Mouse (Mus musculus): ENCODE measurements at regions not wholly inside any gene's neighbourhood (a gene's known extent, or its start where the extent isn't known, plus 50 kb on each side); places are given as distances from the start of the nearest gene placed in this dataset.

- 39% methylated on average over 5 of the region's 5 CpGs for WGBS (ENCODE audit: insufficient replicate concordance)
Measured at GRCm38 (mm10) chr16:74504426-74504825, 92.8 kb upstream of the Robo2 start.

GRCm38 (mm10) chr16:74500687-74501086, 89.1 kb upstream of the Robo2 start:
- Histone ChIP-seq H3K4me3 (ENCODE audit: insufficient read depth in 1 of 2, low read depth in 2 of 2, low read length in 2 of 2) (no peak overlapping the region), H3K27ac (no peak overlapping the region), H3K9me3 (ENCODE audit: control insufficient read depth, low read length) (no peaks in the 10 kb centered on the region), H3K36me3 (replicated peaks; ENCODE audit: control insufficient read depth, insufficient read depth, low read depth) (no peaks in the 10 kb centered on the region), H3K4me2 (ENCODE audit: low read depth) (no peak overlapping the region), H3K27me3 (ENCODE audit: control insufficient read depth, insufficient read depth, low read length) (no peaks in the 10 kb centered on the region), H3K9ac (replicated peaks) (no peak overlapping the region), H3K4me1 (replicated peaks; ENCODE audit: control insufficient read depth in 2 of 2, insufficient read depth in 2 of 2, low read length in 1 of 2) (no peaks in the 10 kb centered on the region)
- DNase-seq (ENCODE audit: low read depth in 3 of 3, low spot score in 3 of 3) (no peak), ATAC-seq (ENCODE audit: insufficient read depth) (no peak)
- no peak for TF ChIP-seq CTCF (IDR thresholded peaks at IDR 0.05; ENCODE audit: low read depth)
- no peak for TF ChIP-seq EP300 (IDR thresholded peaks at IDR 0.05; ENCODE audit: low read depth)
- WGBS (ENCODE audit: insufficient replicate concordance), result 52% methylated on average over 3 of the region's 3 CpGs

More at GRCm38 (mm10) chr16:74504426-74504825, 92.8 kb upstream of the Robo2 start:
- Histone ChIP-seq H3K4me1 (replicated peaks; ENCODE audit: control insufficient read depth in 2 of 2, insufficient read depth in 2 of 2, low read length in 1 of 2) (no peaks in the 10 kb centered on the region), H3K9me3 (ENCODE audit: control insufficient read depth, low read length) (no peaks in the 10 kb centered on the region), H3K27ac (no peak overlapping the region), H3K4me3 (ENCODE audit: insufficient read depth in 1 of 2, low read depth in 2 of 2, low read length in 2 of 2) (no peak overlapping the region), H3K4me2 (ENCODE audit: low read depth) (no peak overlapping the region), H3K36me3 (replicated peaks; ENCODE audit: control insufficient read depth, insufficient read depth, low read depth) (no peaks in the 10 kb centered on the region), H3K27me3 (ENCODE audit: control insufficient read depth, insufficient read depth, low read length) (no peaks in the 10 kb centered on the region), H3K9ac (replicated peaks) (no peak overlapping the region)
- TF ChIP-seq EP300 (IDR thresholded peaks at IDR 0.05; ENCODE audit: low read depth) (no peak), CTCF (IDR thresholded peaks at IDR 0.05; ENCODE audit: low read depth) (no peak)
- ATAC-seq (ENCODE audit: insufficient read depth) (no peak), DNase-seq (ENCODE audit: low read depth in 3 of 3, low spot score in 3 of 3) (no peak)

- 54% methylated on average over 6 of the region's 6 CpGs for WGBS (ENCODE audit: insufficient replicate concordance)
- H3K9me3 ChIP-seq (ENCODE audit: control insufficient read depth, low read length), result no peaks in the 10 kb centered on the region
- DNase-seq (ENCODE audit: low read depth in 3 of 3, low spot score in 3 of 3), result no peak
- H3K4me2 ChIP-seq (ENCODE audit: low read depth), result no peak overlapping the region
- no peak overlapping the region for H3K4me3 ChIP-seq (ENCODE audit: insufficient read depth in 1 of 2, low read depth in 2 of 2, low read length in 2 of 2)
- no peaks in the 10 kb centered on the region for H3K4me1 ChIP-seq (replicated peaks; ENCODE audit: control insufficient read depth in 2 of 2, insufficient read depth in 2 of 2, low read length in 1 of 2)
- TF ChIP-seq EP300 (IDR thresholded peaks at IDR 0.05; ENCODE audit: low read depth) (no peak), CTCF (IDR thresholded peaks at IDR 0.05; ENCODE audit: low read depth) (no peak)
- H3K27ac ChIP-seq, result no peak overlapping the region
- no peak for ATAC-seq (ENCODE audit: insufficient read depth)
- no peaks in the 10 kb centered on the region for H3K27me3 ChIP-seq (ENCODE audit: control insufficient read depth, insufficient read depth, low read length)
- H3K36me3 ChIP-seq (replicated peaks; ENCODE audit: control insufficient read depth, insufficient read depth, low read depth), result no peaks in the 10 kb centered on the region
- H3K9ac ChIP-seq (replicated peaks), result no peak overlapping the region
Measured at GRCm38 (mm10) chr16:74467745-74468420, 56.3 kb upstream of the Robo2 start.

GRCm38 (mm10) chr16:74467159-74467558, 55.5 kb upstream of the Robo2 start:
- no peak for ATAC-seq (ENCODE audit: insufficient read depth)
- H3K4me1 ChIP-seq (replicated peaks; ENCODE audit: control insufficient read depth in 2 of 2, insufficient read depth in 2 of 2, low read length in 1 of 2), result no peaks in the 10 kb centered on the region
- no peaks in the 10 kb centered on the region for H3K36me3 ChIP-seq (replicated peaks; ENCODE audit: control insufficient read depth, insufficient read depth, low read depth)
- H3K9me3 ChIP-seq (ENCODE audit: control insufficient read depth, low read length), result no peaks in the 10 kb centered on the region
- no peak overlapping the region for H3K4me2 ChIP-seq (ENCODE audit: low read depth)
- no peak overlapping the region for H3K27ac ChIP-seq
- no peak overlapping the region for H3K9ac ChIP-seq (replicated peaks)
- H3K27me3 ChIP-seq (ENCODE audit: control insufficient read depth, insufficient read depth, low read length), result no peaks in the 10 kb centered on the region
- WGBS (ENCODE audit: insufficient replicate concordance), result 72% methylated on average over 7 of the region's 7 CpGs
- no peak overlapping the region for H3K4me3 ChIP-seq (ENCODE audit: insufficient read depth in 1 of 2, low read depth in 2 of 2, low read length in 2 of 2)
- no peak for TF ChIP-seq CTCF (IDR thresholded peaks at IDR 0.05; ENCODE audit: low read depth)
- no peak for TF ChIP-seq EP300 (IDR thresholded peaks at IDR 0.05; ENCODE audit: low read depth)
- DNase-seq (ENCODE audit: low read depth in 3 of 3, low spot score in 3 of 3), result no peak

GRCm38 (mm10) chr16:74464835-74465234, 53.2 kb upstream of the Robo2 start:
- Histone ChIP-seq H3K4me2 (ENCODE audit: low read depth) (no peak overlapping the region), H3K4me3 (ENCODE audit: insufficient read depth in 1 of 2, low read depth in 2 of 2, low read length in 2 of 2) (no peak overlapping the region), H3K9ac (replicated peaks) (no peak overlapping the region), H3K27me3 (ENCODE audit: control insufficient read depth, insufficient read depth, low read length) (no peaks in the 10 kb centered on the region), H3K4me1 (replicated peaks; ENCODE audit: control insufficient read depth in 2 of 2, insufficient read depth in 2 of 2, low read length in 1 of 2) (no peaks in the 10 kb centered on the region), H3K36me3 (replicated peaks; ENCODE audit: control insufficient read depth, insufficient read depth, low read depth) (no peaks in the 10 kb centered on the region), H3K27ac (no peak overlapping the region), H3K9me3 (ENCODE audit: control insufficient read depth, low read length) (no peaks in the 10 kb centered on the region)
- ATAC-seq (ENCODE audit: insufficient read depth) (no peak), DNase-seq (ENCODE audit: low read depth in 3 of 3, low spot score in 3 of 3) (no peak)
- TF ChIP-seq EP300 (IDR thresholded peaks at IDR 0.05; ENCODE audit: low read depth) (no peak), CTCF (IDR thresholded peaks at IDR 0.05; ENCODE audit: low read depth) (no peak)
- WGBS (ENCODE audit: insufficient replicate concordance), result 48% methylated on average over 2 of the region's 2 CpGs
